ENCODE assay signal across 8 mouse cellular contexts in genomic region chrX:150458766-150459350, GRCm38 (mm10). TPM values are rescaled to one million over a fixed set of nuclear protein-coding genes. Genes with fewer than 3 reads are reported as not detected.
DNase-seq lines count a peak whose midpoint lies in the region; ATAC-seq and TF ChIP-seq lines count a peak whose summit lies in the region.

Tmem29 (minus strand) TSS chrX:150459154.

- H3K27me3 ChIP-seq in forebrain, embryonic 12.5 days = no peaks in the 10 kb centered on the region
- no peaks in the 10 kb centered on the region for H3K27me3 ChIP-seq in heart, postnatal 0 days (ENCODE audit: control insufficient read depth, insufficient read depth, low read length)
- no peaks in the 10 kb centered on the region for H3K27me3 ChIP-seq in liver, embryonic 16.5 days (ENCODE audit: control insufficient read depth, insufficient read depth, low read depth, low read length)
- no peaks in the 10 kb centered on the region for H3K27me3 ChIP-seq in neural tube, embryonic 13.5 days
- no peaks in the 10 kb centered on the region for H3K27me3 ChIP-seq in testis, adult 2 months (ENCODE audit: control insufficient read depth, insufficient read depth, low read length)

- no peaks in the 10 kb centered on the region for H3K9me3 ChIP-seq in forebrain, embryonic 12.5 days
- no peaks in the 10 kb centered on the region for H3K9me3 ChIP-seq in heart, postnatal 0 days (replicated peaks; ENCODE audit: control insufficient read depth, low read length)
- H3K9me3 ChIP-seq in liver, embryonic 16.5 days (replicated peaks; ENCODE audit: control insufficient read depth, low read length) = no peaks in the 10 kb centered on the region
- H3K9me3 ChIP-seq in neural tube, embryonic 13.5 days = no peaks in the 10 kb centered on the region

- H3K36me3 ChIP-seq in forebrain, embryonic 12.5 days (replicated peaks) = no peaks in the 10 kb centered on the region
- no peaks in the 10 kb centered on the region for H3K36me3 ChIP-seq in heart, postnatal 0 days (replicated peaks; ENCODE audit: control insufficient read depth, insufficient read depth, low read length)
- no peaks in the 10 kb centered on the region for H3K36me3 ChIP-seq in liver, embryonic 16.5 days (ENCODE audit: control insufficient read depth, insufficient read depth)
- H3K36me3 ChIP-seq in neural tube, embryonic 13.5 days = no peaks in the 10 kb centered on the region
- H3K36me3 ChIP-seq in testis, adult 2 months (ENCODE audit: control insufficient read depth, insufficient read depth, low read length) = no peaks in the 10 kb centered on the region

- peak within 1 kb of the TSS; percentile 44 for H3K4me2 ChIP-seq in forebrain, embryonic 12.5 days
- peak within 1 kb of the TSS; percentile 49 for H3K4me2 ChIP-seq in heart, postnatal 0 days (ENCODE audit: low read depth, low read length)
- H3K4me2 ChIP-seq in liver, embryonic 16.5 days (ENCODE audit: low read depth, low read length) = peak within 1 kb of the TSS; percentile 55
- peak within 1 kb of the TSS; percentile 54 for H3K4me2 ChIP-seq in neural tube, embryonic 13.5 days

- peak within 1 kb of the TSS; percentile 56; the same call in 1 of the 2 replicates for H3K27ac ChIP-seq in forebrain, embryonic 12.5 days
- peak within 1 kb of the TSS; percentile 27; the same call in 1 of the 2 replicates for H3K27ac ChIP-seq in heart, postnatal 0 days (ENCODE audit: low read depth)
- H3K27ac ChIP-seq in liver, embryonic 16.5 days (ENCODE audit: low read length) = peak within 1 kb of the TSS; percentile 63
- peak within 1 kb of the TSS; percentile 83 for H3K27ac ChIP-seq in neural tube, embryonic 13.5 days (replicated peaks)
- peak within 1 kb of the TSS; percentile 80 for H3K27ac ChIP-seq in testis, adult 2 months (ENCODE audit: control insufficient read depth, insufficient read depth, low read depth, low read length)

- 0 out of 2 replicates have a peak, but pooled peaks cover 3% of the 10 kb centered on the region for H3K4me1 ChIP-seq in forebrain, embryonic 12.5 days
- H3K4me1 ChIP-seq in heart, postnatal 0 days (ENCODE audit: control insufficient read depth, insufficient read depth) = no peaks in the 10 kb centered on the region
- H3K4me1 ChIP-seq in liver, embryonic 16.5 days (ENCODE audit: control insufficient read depth, low read depth, low read length) = peaks cover 8% of the 10 kb centered on the region
- H3K4me1 ChIP-seq in neural tube, embryonic 13.5 days (replicated peaks) = peaks cover 7% of the 10 kb centered on the region
- H3K4me1 ChIP-seq in testis, adult 2 months (ENCODE audit: control insufficient read depth, insufficient read depth, low read length) = no peaks in the 10 kb centered on the region

- under 1% methylated on average over 30 of the region's 30 CpGs for WGBS in forebrain, embryonic 12.5 days
- under 1% methylated on average over 30 of the region's 30 CpGs for WGBS in heart, postnatal 0 days
- WGBS in liver, embryonic 16.5 days (ENCODE audit: insufficient replicate concordance) = under 1% methylated on average over 30 of the region's 30 CpGs
- 2% methylated on average over 30 of the region's 30 CpGs for WGBS in neural tube, embryonic 13.5 days

- peak within 1 kb of the TSS; percentile 40 for H3K4me3 ChIP-seq in forebrain, embryonic 12.5 days (replicated peaks)
- H3K4me3 ChIP-seq in heart, postnatal 0 days (ENCODE audit: low read depth, low read length) = peak within 1 kb of the TSS; percentile 58
- peak within 1 kb of the TSS; percentile 71 for H3K4me3 ChIP-seq in liver, embryonic 16.5 days (ENCODE audit: low read depth, low read length)
- H3K4me3 ChIP-seq in neural tube, embryonic 13.5 days = peak within 1 kb of the TSS; percentile 43
- peak within 1 kb of the TSS; percentile 89 for H3K4me3 ChIP-seq in testis, adult 2 months (ENCODE audit: control insufficient read depth, low read depth, low read length)

- TF ChIP-seq EP300 in heart, postnatal 0 days (IDR thresholded peaks at IDR 0.05; ENCODE audit: low read depth) = no peak

- TF ChIP-seq POLR2A in testis, adult 2 months (IDR thresholded peaks at IDR 0.05; ENCODE audit: control insufficient read depth, low read depth, low read length) = peak; percentile 44

- peak; percentile 57 for TF ChIP-seq CTCF in heart, postnatal 0 days (IDR thresholded peaks at IDR 0.05; ENCODE audit: low read depth)
- 0 out of 2 replicates have a peak, but pooled peaks have one; percentile 23 for TF ChIP-seq CTCF in testis, adult 2 months (IDR thresholded peaks at IDR 0.05; ENCODE audit: control insufficient read depth, insufficient read depth, insufficient replicate concordance, low read depth, low read length)

- peak; percentile 97 for ATAC-seq in forebrain, embryonic 12.5 days (ENCODE audit: low FRiP score)
- peak; percentile 97 for ATAC-seq in heart, postnatal 0 days (ENCODE audit: insufficient read depth, low read depth)
- ATAC-seq in liver, embryonic 16.5 days (ENCODE audit: low read depth) = peak; percentile 98
- peak; percentile 96 for ATAC-seq in neural tube, embryonic 13.5 days (ENCODE audit: low read depth)

- no peak within 1 kb of the TSS; the same call in 1 of the 2 replicates for H3K9ac ChIP-seq in forebrain, embryonic 12.5 days
- 0 out of 2 replicates have a peak within 1 kb of the TSS, but pooled peaks have one; percentile 6 for H3K9ac ChIP-seq in heart, postnatal 0 days (replicated peaks; ENCODE audit: low read depth, low read length)
- peak within 1 kb of the TSS; percentile 63 for H3K9ac ChIP-seq in liver, embryonic 16.5 days (ENCODE audit: low read depth, low read length)
- H3K9ac ChIP-seq in neural tube, embryonic 13.5 days = peak within 1 kb of the TSS; percentile 67

- DNase-seq in CD8-positive naive resting alpha-beta T cell, adult 2 months (ENCODE audit: low read depth in 2 of 2, low spot score in 2 of 2) = peak; percentile 71 to 90
- DNase-seq in c-Kit-positive CD71-positive TER-119-negative erythroid progenitor cells, embryonic 14.5 days (ENCODE audit: low read depth) = peak; percentile 71
- DNase-seq in heart, postnatal 0 days (ENCODE audit: low spot score) = peak; percentile 89
- peak; percentile 87 to 95 for DNase-seq in kidney, postnatal 4 days

RNA-seq across cellular contexts. Expression of gene Tmem29, which starts in this region (rescaled TPM):
- polyA plus RNA-seq in forebrain, embryonic 12.5 days (2016; fragmentation: Nextera tagmentation; extraction: Ambion mirVana) = 44.0 and 44.3 TPM in 2 replicates
- total RNA-seq in heart, postnatal 0 days (2014; rRNA removed; ENCODE audit: low replicate concordance) = 0.92 and 9.0 TPM in 2 replicates
- polyA plus RNA-seq in heart, postnatal 0 days (2015; fragmentation: Nextera tagmentation; extraction: Ambion mirVana) = 9.1 and 9.3 TPM in 2 replicates
- polyA plus RNA-seq in liver, embryonic 16.5 days (2015; fragmentation: Nextera tagmentation; extraction: Ambion mirVana) = 10.8 and 11.3 TPM in 2 replicates
- polyA plus RNA-seq in neural tube, embryonic 13.5 days (2015; fragmentation: Nextera tagmentation; extraction: Ambion mirVana) = 68.8 and 76.4 TPM in 2 replicates
- polyA plus RNA-seq in testis, adult 2 months (2012; rRNA removed) = 6.8 and 10.7 TPM in 2 replicates

Comparison
In these comparisons a context has a peak if more than half of its experiments do, and no peak if none do; other contexts are left out.
1. Peak in every context shown above with its lines: DNase-seq, ATAC-seq, H3K4me3 ChIP-seq and H3K27ac ChIP-seq.
2. H3K27ac ChIP-seq: peak in every context shown above with its lines; median percentile 83 in neural tube, embryonic 13.5 days; 80 in testis, adult 2 months; 63 in liver, embryonic 16.5 days; 56 in forebrain, embryonic 12.5 days; 27 in heart, postnatal 0 days.